Mouse (Mus musculus): ENCODE measurements around the gene Lamb1.

The Lamb1 gene

DNA sequence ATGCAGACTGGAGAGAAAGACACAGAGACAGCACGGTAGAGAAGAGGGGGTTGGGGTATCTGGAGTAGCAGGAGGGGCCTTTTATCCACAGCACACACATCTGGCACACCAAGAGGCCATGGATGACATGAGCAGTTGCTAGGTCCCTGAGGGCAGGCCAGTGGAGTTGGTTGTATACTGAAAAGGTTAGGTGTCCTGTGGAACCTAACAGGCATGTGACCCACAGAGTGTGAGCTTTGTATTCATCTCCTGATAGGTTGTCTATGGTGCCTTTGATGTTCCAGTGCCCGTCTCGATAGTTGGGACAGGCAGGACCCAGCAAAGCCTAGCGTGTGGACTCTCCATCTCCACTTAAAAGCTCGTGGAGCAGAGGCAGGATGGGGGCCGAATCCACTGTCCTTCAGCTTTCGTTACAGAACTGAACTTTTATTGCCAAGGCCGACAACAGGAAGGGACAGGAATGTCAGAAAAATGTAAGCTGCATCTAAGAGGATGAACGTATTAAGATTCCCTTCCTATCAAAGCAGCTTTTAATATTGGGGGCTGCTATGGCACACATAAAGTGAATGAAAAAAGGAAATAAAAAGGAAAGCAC lies 46.7 kb downstream of the Lamb1 start:
- DNase-seq (ENCODE audit: extremely low read depth, insufficient read length, low spot score), result no peak

GRCm38 (mm10) chr12:31312281-31312680 lies 47.2 kb downstream of the Lamb1 start:
- no peak for DNase-seq (ENCODE audit: extremely low read depth, insufficient read length, low spot score)

GRCm38 (mm10) chr12:31313136-31313535 lies 48.1 kb downstream of the Lamb1 start:
- DNase-seq (ENCODE audit: extremely low read depth, insufficient read length, low spot score), result no peak

DNA sequence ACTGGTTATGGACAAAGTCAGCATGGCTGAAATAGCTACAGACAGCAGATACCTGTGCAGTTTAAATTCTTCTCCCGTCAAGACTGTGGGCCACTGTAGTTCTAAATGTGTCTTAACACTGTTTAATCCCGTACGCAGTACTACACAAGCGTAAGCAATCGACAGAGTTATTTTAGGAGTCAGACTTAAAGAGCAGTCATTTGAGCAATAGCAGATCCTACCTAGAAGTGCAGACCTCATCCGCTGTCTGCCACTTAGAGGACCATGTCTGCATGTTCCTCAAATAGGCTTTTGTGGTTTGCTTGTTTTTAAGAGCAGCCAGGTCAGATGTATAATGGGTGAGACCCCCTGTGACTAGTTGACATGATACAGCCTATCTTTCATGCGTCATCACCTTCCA lies 49.3 kb downstream of the Lamb1 start:
- no peak for DNase-seq (ENCODE audit: extremely low read depth, insufficient read length, low spot score)

- DNase-seq (ENCODE audit: extremely low read depth, insufficient read length, low spot score), result no peak
These were observed 50.9 kb downstream of the Lamb1 start for GRCm38 (mm10) chr12:31315961-31316360.

GRCm38 (mm10) chr12:31317670-31318408 lies 52.8 kb downstream of the Lamb1 start:
- DNase-seq (ENCODE audit: extremely low read depth, insufficient read length, low spot score), result no peak

DNA sequence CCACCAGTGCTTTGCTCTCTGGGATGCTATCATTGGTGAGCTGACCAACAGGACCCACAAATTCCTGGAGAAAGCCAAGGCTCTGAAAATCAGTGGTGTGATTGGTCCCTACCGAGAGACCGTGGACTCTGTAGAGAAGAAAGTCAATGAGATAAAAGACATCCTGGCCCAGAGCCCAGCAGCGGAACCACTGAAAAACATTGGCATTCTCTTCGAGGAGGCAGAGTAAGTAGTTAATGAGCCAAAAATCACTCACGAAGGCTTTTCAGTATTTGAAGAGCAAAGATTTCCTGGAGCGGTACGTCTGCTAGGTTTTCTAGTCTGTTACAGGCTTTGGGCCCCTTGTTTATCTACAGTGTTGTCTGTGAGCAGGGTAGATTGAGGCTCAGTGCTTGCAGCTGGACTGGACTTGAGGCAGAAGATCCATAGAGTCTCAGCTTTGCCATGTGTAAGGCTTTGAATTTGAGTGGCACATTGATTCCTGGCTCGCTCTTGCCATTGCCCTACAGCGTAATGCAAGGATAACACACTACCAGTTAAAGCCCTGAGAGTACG lies 53.5 kb downstream of the Lamb1 start:
- no peak for DNase-seq (ENCODE audit: extremely low read depth, insufficient read length, low spot score)

- DNase-seq (ENCODE audit: extremely low read depth, insufficient read length, low spot score), result no peak
These were observed 55.8 kb downstream of the Lamb1 start for GRCm38 (mm10) chr12:31320817-31321216.

DNA sequence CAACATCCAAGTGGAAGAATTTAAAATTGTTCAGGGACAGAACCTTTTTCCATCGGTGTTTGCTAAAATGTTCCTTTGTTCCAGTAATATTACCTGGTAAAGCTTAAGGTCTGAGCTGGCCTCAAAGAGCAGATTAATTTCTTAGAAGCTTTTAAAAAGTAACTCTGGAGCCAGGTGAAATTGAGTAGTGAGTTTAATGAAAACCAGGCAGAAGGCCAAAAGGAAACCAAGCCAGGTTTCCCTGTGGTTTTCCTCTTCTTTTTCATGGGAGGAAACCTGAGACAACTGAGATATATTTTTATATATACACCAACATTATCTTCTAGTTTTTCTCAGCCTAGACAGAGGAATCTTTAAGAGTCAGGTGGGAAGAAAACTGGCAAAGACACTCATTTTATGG lies 56.5 kb downstream of the Lamb1 start:
- DNase-seq (ENCODE audit: extremely low read depth, insufficient read length, low spot score), result no peak

DNA sequence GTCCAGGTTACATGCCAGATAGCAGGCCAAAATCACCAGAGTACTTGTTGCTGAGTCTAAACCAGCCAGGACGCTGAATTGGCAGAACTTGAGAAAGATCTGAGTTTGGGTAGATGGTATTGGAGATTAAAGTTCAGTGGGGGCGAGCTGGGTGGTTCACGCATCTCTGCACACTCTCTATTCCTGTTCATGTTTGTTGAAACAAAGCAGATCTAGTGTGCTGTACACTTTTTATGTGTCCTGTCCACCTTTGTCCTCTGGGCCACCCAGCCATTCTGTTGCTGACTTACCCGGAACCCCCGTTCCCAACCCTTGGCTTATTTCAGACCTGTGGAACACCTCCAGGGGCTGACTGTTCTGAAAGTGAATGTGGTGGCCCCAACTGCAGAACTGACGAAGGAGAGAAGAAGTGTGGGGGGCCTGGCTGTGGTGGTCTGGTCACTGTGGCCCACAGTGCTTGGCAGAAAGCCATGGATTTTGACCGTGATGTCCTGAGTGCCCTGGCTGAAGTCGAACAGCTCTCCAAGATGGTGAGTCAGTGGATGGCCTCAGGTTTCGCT lies 58.2 kb downstream of the Lamb1 start:
- no peak for DNase-seq (ENCODE audit: extremely low read depth, insufficient read length, low spot score)

DNA sequence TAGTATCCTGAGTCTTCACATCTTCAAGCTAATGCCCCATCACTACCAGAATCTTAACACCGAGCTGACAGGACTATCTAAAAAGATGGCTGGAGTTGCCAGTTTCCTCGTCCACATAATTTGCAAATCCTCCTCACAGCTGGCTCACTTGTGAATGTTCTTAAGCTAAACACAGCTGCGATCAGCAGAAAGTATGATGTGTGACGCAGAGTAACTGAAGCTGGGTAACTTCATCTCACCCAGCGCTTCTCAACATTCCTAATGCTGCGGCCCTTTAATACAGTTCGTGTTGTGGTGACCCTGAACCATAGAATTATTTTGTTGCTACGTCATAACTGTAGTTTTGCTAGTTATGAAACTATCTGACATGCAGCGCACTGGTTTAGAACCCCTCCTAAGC lies 62.1 kb downstream of the Lamb1 start:
- no peak for DNase-seq (ENCODE audit: extremely low read depth, insufficient read length, low spot score)

DNA sequence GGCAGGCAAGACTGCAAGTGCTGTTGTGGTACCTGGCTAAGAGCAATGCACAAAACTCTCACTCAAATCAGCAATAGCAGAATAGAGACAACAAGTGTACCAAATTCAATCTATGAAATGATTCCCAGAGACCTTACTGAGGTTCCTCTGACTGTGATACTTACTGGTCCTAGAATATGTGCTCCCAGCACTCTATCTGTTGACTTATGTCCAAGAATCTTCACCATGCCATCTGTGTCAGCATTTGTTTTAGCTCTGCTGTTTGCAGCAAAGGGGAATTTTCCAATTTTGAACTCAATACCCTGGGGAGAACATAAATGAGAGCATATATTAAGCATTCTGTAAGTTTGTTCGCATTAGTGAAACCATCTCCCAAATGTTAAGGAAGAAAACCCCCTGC lies 68.2 kb downstream of the Lamb1 start:
- DNase-seq (ENCODE audit: extremely low read depth, insufficient read length, low spot score), result no peak

DNA sequence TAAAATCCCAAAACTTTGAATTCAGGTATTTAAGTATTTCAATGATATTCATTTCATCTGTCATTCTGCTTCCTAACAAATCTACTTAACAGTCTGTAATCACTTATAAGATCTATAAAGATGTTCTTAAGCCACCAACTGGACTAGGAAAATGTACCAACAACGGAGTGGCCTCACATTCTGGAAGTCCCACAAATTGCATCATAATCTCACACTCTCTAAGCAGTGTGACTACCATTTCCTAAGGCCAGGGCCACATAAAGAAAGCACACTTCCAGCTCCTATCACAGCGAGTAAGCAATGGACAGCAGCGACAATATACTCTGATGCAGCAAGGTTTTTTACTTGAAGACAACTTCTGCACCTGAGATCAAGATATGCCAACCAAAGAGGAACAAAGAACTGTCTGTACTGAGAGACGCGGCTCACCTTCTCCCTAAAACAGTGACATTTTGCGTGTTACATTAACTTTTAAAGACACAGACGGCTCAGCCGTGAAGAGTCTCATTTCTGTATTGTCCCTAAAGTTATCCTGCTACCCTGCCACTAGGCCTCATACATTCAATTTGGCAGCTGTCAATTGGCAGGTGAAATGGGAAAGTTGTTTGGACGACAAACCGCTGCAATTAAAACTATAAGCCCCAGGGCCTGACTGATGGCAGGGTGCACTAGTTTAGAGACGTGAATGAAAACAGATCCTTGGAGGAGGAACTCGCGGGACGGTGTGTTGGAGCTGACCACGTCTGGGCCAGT lies 85.3 kb downstream of the Lamb1 start:
- no peak for DNase-seq (ENCODE audit: extremely low read depth, insufficient read length, low spot score)

- DNase-seq (ENCODE audit: extremely low read depth, insufficient read length, low spot score), result peak; percentile 91
These were observed 86.2 kb downstream of the Lamb1 start, which contains the start of gene Dld for GRCm38 (mm10) chr12:31350944-31351928. Dld (minus strand) TSS chr12:31351453.

DNA sequence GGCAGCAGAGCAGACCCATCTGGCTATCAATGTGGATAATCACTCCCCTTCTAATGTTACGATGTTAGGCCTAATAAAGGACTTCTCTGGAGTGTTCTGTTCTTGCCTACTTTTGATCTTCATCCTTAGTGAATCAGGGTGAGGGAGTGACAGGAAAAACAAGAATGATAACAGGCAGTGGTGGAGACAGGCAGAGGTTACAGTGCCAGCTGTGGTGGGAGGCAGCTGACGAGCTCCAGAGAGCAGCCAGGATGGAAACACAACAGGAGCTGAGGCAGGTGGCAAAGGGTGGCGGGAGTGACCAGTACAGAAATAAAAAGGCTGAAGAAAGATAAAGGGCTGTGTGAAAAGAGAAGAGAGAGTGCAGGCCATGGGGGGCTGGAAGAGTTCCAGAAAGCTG lies 101.4 kb downstream of the Lamb1 start:
- no peak for DNase-seq (ENCODE audit: extremely low read depth, insufficient read length, low spot score)

- DNase-seq (ENCODE audit: extremely low read depth, insufficient read length, low spot score), result no peak
These were observed 102.7 kb downstream of the Lamb1 start for GRCm38 (mm10) chr12:31367721-31368120.

GRCm38 (mm10) chr12:31369118-31369517 lies 104.1 kb downstream of the Lamb1 start:
- no peak for DNase-seq (ENCODE audit: extremely low read depth, insufficient read length, low spot score)

DNA sequence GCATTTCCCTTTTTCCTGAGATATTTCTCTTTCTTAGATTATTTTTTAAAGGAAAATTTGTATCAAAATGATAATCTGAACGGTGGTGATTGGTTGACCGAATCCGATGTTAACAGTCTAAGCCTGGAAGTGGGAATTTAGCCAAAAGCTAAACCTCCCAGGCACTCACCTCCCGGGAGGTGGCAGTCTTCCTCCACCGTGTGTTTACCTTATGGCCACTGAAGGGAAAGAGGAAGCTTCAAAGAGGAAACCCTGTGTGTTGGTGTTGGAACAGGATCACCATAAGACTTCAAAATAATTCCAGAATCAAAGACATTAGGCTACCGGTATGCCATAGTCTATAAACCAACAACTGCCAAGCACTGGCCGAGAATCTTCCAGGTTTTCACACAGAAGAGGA lies 104.6 kb downstream of the Lamb1 start:
- no peak for DNase-seq (ENCODE audit: extremely low read depth, insufficient read length, low spot score)

DNA sequence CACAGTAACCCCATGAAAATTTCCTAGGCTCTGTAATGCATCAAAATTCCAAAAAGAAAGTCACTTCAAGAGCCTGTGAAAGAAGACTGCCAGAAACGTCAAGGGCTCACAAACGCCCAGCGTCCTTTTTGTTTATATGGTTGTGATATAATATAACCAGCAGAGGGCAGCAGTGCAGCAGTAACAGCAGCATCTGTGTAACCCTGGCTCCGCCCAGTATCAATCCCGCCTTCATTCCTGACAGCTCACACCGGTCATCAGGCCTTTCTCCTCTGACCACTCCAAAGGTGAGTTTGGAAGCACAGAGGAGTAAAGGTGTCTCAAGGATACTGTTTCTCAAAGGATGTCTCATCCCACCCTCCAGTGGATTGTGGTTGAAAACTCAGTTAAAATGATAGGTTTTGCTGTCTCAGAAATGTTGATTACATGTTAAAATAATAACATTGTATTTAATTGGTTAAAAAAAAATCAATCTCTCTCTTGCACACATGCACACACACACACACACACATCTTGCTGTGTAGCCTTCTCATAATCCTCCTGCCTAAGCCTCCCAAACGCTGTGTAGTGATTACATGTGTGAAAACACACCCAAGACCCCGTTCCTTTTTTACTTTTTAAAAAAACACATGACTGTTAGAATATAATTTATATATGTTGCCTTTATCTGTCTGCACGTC lies 109.7 kb downstream of the Lamb1 start:
- peak; percentile 52 for DNase-seq (ENCODE audit: extremely low read depth, insufficient read length, low spot score)

DNA sequence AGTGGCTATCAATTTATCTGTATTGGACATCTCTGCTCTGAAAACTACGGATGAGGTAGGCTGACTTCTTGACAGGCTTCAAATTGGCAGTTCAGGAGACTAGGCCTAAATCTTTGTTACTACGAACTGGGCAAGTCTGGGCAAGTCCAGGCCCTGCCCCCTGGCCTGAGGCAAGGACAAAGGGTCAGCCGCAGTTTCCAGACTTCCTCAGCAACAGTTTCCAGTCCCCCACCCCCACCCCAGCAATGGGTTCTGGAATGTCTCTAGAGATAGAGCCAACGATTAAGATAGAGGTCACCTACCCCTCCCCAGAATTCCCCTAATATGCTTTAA lies 110.2 kb downstream of the Lamb1 start:
- DNase-seq (ENCODE audit: extremely low read depth, insufficient read length, low spot score), result peak; percentile 59

All from 3134 (cell line).